Mouse (Mus musculus): ENCODE measurements around the gene Gm47969.
"Not testable (repeated sequence)": the region's sequence is repeated elsewhere in the genome, so short reads cannot be mapped to it uniquely, and the experiment has no call there.

The Gm47969 gene

GRCm38 (mm10) chr1:83044882-83045427 lies at the start of gene Gm47969:
Gene Gm47969, plus strand, starts transcription at chr1:83044932.
- no peak for DNase-seq (ENCODE audit: low read depth, low spot score)

- DNase-seq (ENCODE audit: low read depth, low spot score), result not testable (repeated sequence)
Measured at GRCm38 (mm10) chr1:83000306-83000705, 44.4 kb upstream of the Gm47969 start, which contains the start of gene Gm47959. Gene Gm47959, plus strand, starts transcription at chr1:83000548.

DNA sequence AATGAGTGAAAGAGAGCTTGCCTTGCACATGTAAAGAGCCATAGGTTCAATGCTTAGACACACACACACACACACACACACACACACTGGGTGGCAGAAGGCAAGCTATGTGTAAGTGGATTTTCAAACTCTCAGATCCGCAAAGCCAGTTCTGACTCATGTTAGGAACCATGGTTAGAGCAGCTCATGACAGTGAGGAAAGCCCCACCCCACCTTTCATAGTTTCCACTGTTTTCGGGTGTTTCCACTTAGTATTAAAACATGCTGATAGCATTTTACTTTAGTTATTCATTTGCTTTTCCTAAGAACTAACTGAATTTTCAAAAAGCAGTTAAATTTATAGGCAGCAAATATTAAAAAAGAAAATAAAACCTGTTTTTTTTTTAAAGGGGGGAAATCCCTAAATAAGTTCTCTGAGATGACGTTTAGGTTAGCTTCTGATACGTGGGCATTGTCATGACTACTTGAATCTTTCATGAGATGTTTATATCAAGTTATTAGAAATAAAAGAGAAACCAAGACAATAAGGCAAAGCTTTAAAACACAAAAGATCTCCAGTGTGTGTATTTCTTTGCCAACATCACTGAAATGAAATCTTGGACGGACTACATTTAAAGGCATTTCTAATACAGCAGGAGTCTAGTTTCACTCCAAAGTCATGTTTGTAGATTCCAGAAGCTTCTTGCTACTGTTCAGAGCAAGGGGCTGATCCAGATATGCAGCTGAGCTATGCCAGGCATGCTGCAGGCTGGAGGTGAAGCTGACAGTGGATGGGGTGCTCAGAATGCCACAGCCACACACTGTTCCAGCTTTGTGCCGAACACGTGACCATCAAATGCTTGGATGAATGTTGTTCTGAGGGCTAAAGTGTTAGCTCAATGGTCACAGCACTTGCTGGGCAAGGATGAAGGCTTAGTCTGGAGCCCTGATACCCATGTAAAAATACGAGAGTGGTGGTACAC lies 38.2 kb upstream of the Gm47969 start:
- DNase-seq (ENCODE audit: low read depth, low spot score), result no peak

DNA sequence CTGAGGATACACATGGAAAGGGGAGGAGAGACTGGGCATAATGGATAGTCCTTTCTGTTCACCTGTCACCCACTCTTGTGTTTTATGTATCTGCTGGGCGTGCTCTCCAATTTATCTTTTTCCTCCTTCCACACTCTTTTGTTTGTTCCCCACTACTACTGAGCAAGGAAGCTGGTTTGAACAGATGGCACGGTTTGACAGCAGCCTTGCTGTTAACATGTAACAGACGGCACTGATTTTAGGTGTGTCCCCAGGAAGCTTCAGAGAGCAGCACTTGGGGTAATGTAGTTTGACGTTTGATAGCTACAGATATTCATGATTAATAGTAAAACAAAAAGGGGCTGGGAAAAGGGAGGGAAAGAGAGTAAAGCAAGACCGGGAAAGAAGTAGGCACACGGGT lies 37.3 kb upstream of the Gm47969 start:
- DNase-seq (ENCODE audit: low read depth, low spot score), result no peak

- DNase-seq (ENCODE audit: low read depth, low spot score), result no peak
Measured at GRCm38 (mm10) chr1:83014477-83014876, 30.3 kb upstream of the Gm47969 start.

DNA sequence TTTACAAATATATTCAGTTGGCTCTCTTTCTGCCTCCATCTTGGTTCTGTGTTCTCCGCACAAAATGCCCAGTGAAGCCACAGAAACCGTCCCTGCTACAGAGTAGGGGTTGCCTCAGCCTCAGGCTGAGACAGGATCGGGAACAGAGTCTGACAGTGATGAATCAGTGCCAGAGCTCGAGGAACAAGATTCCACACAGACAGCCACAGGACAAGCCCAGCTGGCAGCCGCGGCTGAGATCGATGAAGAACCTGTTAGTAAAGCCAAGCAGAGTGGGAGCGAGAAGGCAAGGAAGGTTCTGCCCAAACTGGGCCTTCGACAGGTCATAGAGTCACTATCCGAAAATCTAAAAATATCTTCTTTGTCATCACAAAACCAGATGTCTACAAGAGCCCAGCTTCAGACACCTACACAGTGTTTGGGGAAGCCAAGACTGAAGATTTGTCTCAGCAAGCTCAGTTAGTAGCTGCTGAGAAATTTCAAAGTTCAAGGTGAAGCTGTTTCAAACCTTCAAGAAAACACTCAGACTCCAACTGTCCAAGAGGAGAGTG lies 29.3 kb upstream of the Gm47969 start:
- DNase-seq (ENCODE audit: low read depth, low spot score), result no peak

GRCm38 (mm10) chr1:83016556-83016955 lies 28.2 kb upstream of the Gm47969 start:
- no peak for DNase-seq (ENCODE audit: low read depth, low spot score)

- no peak for DNase-seq (ENCODE audit: low read depth, low spot score)
Measured at GRCm38 (mm10) chr1:83031950-83032349, 12.8 kb upstream of the Gm47969 start.

- no peak for DNase-seq (ENCODE audit: low read depth, low spot score)
Measured at GRCm38 (mm10) chr1:83032508-83032907, 12.2 kb upstream of the Gm47969 start.

DNA sequence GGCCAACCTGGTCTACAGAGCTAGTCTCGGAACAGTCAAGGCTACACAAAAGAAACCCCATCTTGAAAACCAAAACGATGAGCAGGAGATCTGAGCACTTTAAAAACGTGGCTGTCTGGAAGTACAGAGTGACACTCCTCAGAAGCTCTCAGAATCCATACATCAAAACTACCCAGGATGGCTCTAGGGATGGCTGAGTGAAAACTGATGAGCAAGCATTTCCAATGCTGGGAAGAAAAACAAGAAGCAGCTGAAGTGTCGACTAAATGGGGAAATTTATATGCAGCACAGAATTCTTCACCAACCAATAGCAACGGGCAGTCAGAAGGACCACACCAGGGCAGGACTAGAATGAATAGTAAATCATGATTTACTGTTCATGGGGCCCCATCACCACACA lies 10.2 kb upstream of the Gm47969 start:
- DNase-seq (ENCODE audit: low read depth, low spot score), result no peak

DNA sequence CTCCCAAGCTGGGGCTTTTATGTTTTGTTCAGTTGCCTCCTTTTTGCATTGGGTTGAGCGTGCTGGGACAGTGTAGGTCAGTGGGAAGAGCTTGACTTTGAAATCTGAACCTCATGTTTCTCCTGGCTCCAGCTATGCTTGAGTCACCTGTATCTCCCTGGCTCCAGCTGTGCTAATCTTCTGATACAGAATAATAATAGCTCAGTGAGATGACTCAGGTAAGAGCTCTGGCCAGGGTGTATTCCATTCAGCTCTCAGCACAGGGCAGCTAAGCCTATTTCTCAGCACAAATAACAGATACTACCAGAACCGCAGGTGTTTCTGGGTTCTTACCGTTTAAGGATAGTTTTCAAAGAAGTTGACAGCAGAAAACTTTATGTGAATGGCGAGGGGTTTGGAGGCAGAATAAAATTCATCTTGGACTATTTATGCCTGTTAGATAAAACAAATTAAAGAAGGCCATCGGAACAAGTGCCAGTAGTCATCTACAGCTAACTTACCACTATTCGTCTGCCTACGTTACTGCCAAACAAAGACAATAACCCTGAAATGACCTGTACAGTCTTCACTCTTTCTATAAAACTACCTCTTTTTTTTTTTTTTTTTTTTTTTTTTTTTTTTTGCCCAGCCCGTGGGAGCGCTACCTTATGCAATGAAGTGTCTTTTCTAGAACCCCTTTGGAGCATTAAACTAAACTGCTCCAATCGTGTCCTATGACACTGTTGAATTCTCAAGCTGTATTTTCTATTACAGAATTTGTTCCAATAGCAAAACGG lies 7.7 kb upstream of the Gm47969 start:
- no peak for DNase-seq (ENCODE audit: low read depth, low spot score)

DNA sequence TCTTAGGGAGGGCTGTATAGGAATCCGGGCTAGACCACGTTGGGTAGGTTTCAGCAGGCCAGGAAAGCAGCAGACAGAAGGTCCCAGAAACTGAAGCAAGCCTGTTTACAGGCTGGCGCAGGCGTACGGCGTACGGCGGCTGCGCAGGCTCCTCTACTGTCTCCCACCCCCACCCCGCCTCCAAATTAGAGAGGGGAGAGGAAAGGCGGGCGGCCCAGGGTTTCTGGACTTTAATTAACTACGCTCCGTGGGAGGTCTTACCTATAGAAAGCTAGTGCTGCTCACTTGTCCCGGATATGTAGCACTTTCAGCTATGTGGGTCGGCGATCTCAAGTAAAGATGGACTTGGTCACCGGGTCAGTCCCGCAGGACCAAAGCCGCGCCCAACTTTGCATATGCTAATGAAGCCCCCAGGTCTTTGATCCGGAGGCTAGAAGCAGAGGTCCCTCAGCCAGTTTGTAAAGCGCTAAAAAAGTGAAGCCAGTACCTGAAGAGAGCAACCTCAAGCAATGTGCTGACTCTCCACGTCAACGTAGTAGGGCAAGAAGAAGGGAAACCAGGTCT lies 6.5 kb upstream of the Gm47969 start, which contains the start of gene Slc19a3:
Gene Slc19a3 (minus strand): TSS at position 340 of the 564 bp plus-strand sequence.
- DNase-seq (ENCODE audit: low read depth, low spot score), result peak; percentile 43

- DNase-seq (ENCODE audit: low read depth, low spot score), result no peak
Measured at GRCm38 (mm10) chr1:83039080-83039479, 5.7 kb upstream of the Gm47969 start.

- no peak for DNase-seq (ENCODE audit: low read depth, low spot score)
Measured at GRCm38 (mm10) chr1:83042380-83042779, 2.4 kb upstream of the Gm47969 start, which contains the start of gene Krtap28-10. Gene Krtap28-10, minus strand, starts transcription at chr1:83042480.

DNA sequence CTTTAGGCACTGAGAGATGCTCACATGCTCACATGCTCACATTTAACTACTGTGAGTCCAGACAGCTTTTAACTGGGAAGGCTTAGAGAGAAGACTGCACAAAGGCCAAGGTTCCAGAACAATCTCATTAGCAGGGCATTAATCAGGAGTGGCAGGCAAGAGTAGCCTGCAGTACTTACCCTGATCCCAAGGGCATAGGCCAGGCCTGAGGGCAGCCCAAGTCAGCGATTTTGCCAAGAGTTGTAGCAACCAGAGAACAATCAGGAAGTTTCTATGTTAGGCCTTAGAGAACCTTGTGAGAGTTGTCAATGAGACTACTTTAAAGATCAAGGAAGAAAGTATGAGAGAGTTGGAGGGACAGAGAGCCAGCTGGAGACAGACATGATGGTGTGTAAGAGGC lies 13.7 kb downstream of the Gm47969 start:
- no peak for DNase-seq (ENCODE audit: low read depth, low spot score)

- no peak for DNase-seq (ENCODE audit: low read depth, low spot score)
Measured at GRCm38 (mm10) chr1:83059278-83059677, 14.5 kb downstream of the Gm47969 start, which contains the start of gene A030005K14Rik. Gene A030005K14Rik, minus strand, starts transcription at chr1:83059378.

- no peak for DNase-seq (ENCODE audit: low read depth, low spot score)
Measured at GRCm38 (mm10) chr1:83060643-83061042, 15.9 kb downstream of the Gm47969 start, which contains the start of gene Krtap28-13. Gene Krtap28-13, plus strand, starts transcription at chr1:83060930.

DNA sequence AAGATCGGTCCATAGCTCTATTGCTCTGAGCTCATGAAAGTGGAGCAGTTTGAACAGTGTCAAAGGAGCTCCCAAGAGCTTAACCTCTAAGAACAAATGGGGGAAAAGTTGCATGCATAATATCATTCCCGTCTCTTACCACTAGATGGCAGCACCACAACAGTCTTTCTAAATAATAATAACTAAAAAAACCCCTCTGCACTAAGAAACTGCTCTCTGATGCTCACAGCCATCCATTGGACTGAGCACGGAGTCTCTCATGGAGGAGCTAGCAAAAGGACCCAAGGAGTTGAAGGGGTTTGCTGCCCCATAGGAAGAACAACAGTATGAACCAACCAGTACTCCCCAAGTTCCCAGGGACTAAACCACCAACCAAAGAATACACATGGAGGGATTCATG lies 20.1 kb downstream of the Gm47969 start:
- DNase-seq (ENCODE audit: low read depth, low spot score), result peak; percentile 57

DNA sequence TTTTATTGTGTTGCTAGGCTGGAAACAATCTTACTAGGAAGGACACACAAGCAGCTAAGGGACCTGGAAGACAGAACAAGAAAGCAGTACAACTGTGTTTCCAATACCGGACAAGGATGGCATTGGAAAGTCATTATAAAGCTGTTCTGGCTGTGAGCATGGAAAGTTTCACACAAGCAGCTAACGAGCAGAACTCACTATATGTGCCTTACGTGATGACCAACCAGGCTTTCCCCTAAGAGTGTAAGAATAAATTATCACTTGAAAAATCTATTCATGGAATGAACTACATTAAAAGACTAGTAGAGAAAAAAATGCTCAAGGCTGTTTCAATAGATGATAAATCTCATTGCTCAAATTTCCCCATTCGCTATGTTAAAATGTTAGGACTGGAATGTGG lies 21.8 kb downstream of the Gm47969 start:
- DNase-seq (ENCODE audit: low read depth, low spot score), result no peak

DNA sequence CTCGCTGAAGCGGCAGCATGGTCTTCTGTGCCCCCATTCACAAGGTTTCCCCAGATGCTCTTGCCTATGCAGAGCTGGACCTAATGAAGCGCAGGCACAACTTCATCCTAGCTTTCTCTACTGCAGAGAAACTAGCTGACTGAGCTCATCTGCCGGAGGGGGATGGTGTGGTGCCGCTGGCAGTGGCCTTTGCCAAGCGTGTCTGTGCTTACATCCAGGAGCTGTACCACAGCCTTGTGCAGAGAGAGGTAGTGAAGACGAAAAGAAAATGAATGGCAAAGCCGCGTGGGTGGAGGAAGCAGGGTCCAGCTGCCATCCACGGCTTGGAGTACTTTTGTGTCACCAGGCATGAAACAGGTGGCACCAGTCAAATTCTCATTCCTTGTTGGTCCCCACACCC lies 22.5 kb downstream of the Gm47969 start:
- DNase-seq (ENCODE audit: low read depth, low spot score), result no peak

GRCm38 (mm10) chr1:83075526-83076189 lies 30.9 kb downstream of the Gm47969 start:
- no peak for DNase-seq (ENCODE audit: low read depth, low spot score)

Measured in mesoderm, embryonic 11.5 days (tissue).